Mouse (Mus musculus) ovary, adult 2 months (tissue): Measurements from ENCODE around the gene Sod2. TPM values are rescaled to one million over a fixed set of nuclear protein-coding genes. Genes with fewer than 3 reads are reported as not detected.

Experiments used
- polyA plus RNA-seq: library from polyadenylated mRNA; depleted of rRNA; stranded (reverse); fragments of >200 nt; gene quantifications from 2 replicates; pipeline ENCODE4 v1.2.3, GENCODE M21; 2012; rRNA removed

The Sod2 gene
- polyA plus RNA-seq: 567 and 710 TPM in 2 replicates

DNA sequence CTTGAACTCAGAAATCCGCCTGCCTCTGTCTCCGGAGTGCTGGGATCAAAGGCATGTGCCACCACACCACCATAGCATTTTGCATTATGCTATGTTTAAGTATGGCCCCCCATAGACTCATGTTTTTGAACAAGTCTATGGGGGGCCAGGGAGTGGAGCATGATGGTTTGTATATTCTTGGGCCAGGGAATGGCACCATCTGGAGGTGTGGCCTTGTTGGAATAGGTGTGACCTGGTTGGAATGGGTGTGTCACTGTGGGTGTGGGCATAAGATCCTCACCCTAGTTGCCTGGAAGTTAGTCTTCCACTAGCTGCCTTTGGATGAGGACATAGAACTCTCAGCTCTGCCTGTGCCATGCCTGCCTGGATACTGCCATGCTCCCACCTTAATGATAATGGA is at the start of gene Sod2:
Gene Sod2, plus strand, starts transcription at position 301 of the 400 bp plus-strand sequence.

DNA sequence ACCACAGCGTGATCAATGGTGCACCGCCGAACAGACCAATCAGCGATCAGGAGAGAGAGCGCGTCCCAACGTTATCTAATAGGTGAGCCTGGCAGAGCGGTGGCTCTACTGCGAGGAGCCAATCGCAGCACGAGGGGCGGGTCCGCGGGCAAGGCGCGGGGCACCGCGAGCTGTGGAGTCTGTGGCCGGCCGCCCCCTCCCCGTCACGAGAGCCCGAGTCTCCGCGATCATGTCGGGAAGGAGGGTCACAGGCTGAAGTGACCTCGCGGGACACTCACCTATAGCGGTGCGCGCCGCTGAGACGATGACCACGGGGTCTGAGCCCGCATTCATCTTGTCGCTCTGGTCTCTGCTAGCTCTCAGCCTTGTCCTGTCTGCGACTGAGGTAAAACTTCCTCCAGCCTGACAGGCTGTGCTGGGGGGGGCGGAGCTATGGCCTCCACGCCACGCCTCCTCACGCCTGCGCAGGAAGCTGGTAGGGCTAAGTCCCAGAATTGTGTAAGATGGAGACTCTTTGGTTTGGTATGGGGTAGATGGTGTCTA is 46.2 kb upstream of the Sod2 start, which contains the start of gene Acat2:
Gene Acat2, minus strand, starts transcription at position 417 of the 543 bp plus-strand sequence.

GRCm38 (mm10) chr17:12994069-12994468 is 12.6 kb upstream of the Sod2 start, which contains the start of gene Wtap:
Gene Wtap, minus strand, starts transcription at chr17:12994169.

DNA sequence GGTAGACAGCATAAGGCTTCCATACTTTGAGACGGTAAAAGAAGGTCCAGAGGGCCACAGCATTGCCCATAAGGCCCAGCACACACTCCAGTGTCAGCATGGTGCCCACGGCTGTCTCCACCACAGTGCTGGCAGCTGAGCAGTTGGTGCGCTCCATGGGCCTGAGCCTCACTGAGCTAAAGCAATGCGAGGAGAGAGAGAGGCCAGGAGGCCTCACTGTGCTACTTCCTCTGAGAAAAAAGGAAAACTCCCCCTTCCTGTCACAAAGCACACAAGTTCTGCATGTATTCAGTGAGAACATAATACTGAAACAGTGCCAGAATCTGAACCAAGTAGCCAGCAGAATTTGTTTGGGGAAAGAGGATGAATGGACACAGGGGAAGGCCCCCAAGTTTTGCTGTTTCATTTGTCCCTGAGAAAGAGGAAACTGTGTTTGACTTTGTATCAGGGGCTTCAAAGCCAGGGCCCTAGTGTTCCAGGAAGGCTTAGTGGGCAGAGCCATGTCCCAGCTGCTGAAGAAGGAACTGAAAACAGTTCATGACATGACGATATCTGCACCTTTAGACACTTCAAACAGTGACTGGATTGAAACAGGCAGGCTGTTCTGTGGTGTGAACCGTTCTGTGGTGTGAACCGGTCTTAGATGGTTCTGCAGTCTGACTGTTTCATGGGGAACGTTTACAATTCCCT is 45.6 kb downstream of the Sod2 start, which contains the start of gene Gpr31b:
Gene Gpr31b, minus strand, starts transcription at position 173 of the 690 bp plus-strand sequence.

DNA sequence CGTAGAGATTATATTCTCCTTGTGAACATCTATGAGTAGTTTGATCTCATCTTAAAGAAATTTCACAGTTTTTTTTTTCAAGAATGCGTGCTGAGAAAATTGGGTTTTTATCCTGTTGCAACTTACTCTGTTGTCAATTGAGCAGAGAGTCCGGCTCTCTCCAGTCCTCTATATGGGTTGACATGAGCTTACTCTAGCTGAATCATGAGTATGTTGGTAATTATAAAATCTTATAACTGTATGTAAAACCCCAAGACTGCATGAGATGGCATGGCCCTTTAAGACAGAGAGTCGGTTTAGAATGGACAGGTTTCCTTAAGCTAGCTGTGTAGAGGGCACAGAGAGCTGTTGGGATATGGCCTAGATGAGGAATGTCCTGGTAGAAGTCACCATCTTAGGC is 54.2 kb downstream of the Sod2 start, which contains the start of gene Tcp10b:
Gene Tcp10b, plus strand, starts transcription at position 301 of the 400 bp plus-strand sequence.

Other genes starting within 250 kb of the Sod2 start
- 35.2 and 36.5 TPM in 2 replicates for gene Igf2r, start 237.2 kb upstream of the Sod2 start, polyA plus RNA-seq
- gene Mas1, start 138.7 kb upstream of the Sod2 start, polyA plus RNA-seq: 0.20 and 0.47 TPM in 2 replicates
- 0.17 and 0.34 TPM in 2 replicates for gene Mrgprh, start 130.8 kb upstream of the Sod2 start, polyA plus RNA-seq
- gene Pnldc1, start 96.6 kb upstream of the Sod2 start, polyA plus RNA-seq: 2.1 and 3.7 TPM in 2 replicates
- 52.6 and 53.0 TPM in 2 replicates for gene Tcp1, start 91.1 kb upstream of the Sod2 start, polyA plus RNA-seq
- gene Mrpl18, start 90.5 kb upstream of the Sod2 start, polyA plus RNA-seq: 17.3 and 20.8 TPM in 2 replicates
- gene Acat3, start 66.2 kb upstream of the Sod2 start, polyA plus RNA-seq: 0.23 and 0.43 TPM in 2 replicates
- 14.7 and 15.9 TPM in 2 replicates for gene Acat2, start 46.1 kb upstream of the Sod2 start, polyA plus RNA-seq
- gene Wtap, start 12.7 kb upstream of the Sod2 start, polyA plus RNA-seq: 9.6 and 14.4 TPM in 2 replicates
- gene Gpr31b, start 45.5 kb downstream of the Sod2 start, polyA plus RNA-seq: 0.74 and 0.78 TPM in 2 replicates
- gene Tcp10b, start 54.3 kb downstream of the Sod2 start, polyA plus RNA-seq: 0.08 and 0.24 TPM in 2 replicates
- gene Unc93a, start 125.0 kb downstream of the Sod2 start, polyA plus RNA-seq: 0.07 and 0.33 TPM in 2 replicates
- not detected in 2 replicates for gene Smok2a, start 214.3 kb downstream of the Sod2 start, polyA plus RNA-seq
- not detected in 2 replicates for gene Smok2b, start 223.4 kb downstream of the Sod2 start, polyA plus RNA-seq